Mouse (Mus musculus): ENCODE measurements around the gene Bloc1s4.
A peak's percentile ranks its signal among the peaks of the same experiment; 100 is the strongest.

The Bloc1s4 gene

DNA sequence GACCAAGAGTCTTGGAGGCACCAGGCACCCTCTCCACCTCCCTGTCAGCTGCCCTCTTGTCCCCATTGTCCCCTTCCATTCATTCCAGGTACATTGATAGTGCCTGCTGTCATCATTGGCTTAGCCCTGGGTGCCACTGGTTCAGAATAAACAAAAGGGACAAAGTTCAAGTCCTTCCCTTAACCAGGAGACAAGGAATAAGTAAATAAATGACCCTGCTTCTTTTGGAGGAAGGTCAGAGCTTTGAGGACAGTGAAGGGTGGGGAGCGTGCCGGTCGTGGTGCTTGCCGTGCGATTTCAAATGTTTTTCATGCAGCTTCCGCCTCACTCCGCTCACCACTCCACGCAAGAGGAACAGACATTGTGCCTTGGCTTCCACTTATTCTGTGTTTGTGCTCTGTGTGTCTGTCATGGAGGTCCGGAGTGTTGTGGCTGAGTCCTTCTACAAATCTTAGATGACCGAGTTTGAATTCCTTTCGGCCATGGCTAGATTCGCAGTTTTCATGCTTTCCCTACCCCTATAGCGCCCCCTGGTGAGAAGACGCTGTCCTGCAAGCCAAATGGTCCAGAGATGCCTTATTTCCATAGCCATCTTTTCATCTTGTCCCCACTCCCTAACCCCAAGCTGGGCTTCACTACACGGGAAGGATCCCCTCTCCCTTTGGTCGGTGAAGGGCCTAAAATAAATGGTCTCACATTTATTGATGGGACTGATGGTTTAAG lies 6.2 kb downstream of the Bloc1s4 start:
- peak; percentile 87 to 89 for DNase-seq (ENCODE audit: low spot score in 2 of 2)

DNA sequence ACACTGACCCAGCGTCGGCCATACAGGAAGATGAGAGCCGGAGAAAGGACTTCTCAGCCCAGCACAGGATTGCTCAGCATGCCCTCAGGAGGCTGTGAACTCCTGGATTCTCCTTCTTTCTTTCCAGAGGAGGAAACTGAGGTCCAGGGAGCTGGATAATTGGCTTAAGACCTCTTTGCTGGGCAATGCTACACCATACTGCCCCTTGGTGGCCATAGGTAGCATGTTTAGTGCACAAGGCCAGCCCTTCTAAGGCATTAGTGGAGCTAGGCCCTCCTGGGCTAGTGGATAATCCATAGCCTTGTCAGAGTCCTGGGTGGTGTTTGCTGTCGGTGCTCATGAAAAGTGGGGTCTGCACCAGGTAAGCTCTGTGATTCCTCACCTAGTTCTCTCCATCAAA lies 8.6 kb downstream of the Bloc1s4 start:
- no peak for DNase-seq (ENCODE audit: low spot score in 2 of 2)

DNA sequence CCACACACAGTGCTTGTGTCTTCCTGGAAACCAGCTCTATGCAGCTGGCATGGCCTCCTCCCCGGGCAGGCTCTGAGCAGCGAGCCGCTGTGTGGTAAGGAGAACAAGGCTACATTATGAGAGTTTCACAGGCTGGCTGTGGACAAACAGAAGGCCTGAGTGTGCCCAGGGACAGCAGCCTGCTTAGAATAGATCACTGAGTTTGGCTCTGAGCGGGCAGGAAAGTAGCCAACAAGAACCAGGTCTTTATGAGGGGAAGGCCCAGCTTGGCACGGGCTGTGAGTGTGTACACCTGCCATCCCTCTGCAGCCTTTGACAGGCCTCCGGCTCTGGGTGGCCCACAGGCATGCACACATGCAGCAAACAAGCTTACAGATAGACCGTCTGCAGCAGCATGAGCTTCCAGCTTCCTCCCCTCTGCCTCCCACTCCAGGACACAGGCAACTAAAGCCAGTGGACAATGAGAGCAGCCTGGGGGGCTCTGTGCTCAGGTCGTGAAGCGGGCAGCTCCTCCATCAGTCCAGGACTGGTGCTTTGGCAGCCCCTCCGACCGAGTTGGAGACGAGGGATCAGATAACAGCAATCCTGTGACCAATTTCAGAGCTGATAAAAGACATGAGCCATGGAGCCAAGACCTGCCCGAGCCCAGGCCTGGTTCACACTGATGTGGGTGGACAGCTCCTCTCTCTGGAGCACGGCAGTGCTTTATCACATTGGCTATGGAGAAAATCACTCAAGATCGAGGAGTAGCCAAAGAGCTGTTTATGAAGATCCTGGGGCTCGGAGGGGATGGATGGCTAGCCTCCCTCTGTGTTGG lies 9.4 kb downstream of the Bloc1s4 start:
- peak; percentile 30 to 39 for DNase-seq (ENCODE audit: low spot score in 2 of 2)

GRCm38 (mm10) chr5:36737765-36738164 lies 10.7 kb downstream of the Bloc1s4 start:
- no peak for DNase-seq (ENCODE audit: low spot score in 2 of 2)

- no peak for DNase-seq (ENCODE audit: low spot score in 2 of 2)
These were observed 12.4 kb downstream of the Bloc1s4 start for GRCm38 (mm10) chr5:36736009-36736408.

DNA sequence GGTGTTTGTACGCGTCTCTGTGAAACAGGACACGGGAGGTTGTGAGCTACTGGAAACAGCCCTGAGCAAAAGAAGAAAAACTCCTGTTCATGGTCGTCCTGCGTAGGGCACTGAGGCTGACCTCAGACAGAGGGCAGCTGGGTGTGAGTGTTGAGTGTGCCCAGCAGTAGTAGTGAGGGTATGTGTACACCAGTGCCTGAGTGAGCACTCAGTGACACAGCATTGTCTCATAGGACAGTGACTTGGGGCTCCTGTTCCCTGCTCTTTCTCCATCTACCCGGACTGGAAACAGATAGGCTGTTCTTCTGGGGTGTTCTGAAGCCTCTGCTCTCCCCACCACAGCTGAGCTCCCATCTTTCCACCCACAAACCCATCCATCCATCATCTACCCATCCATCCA lies 13.3 kb downstream of the Bloc1s4 start:
- no peak for DNase-seq (ENCODE audit: low spot score in 2 of 2)

GRCm38 (mm10) chr5:36733405-36733804 lies 15.0 kb downstream of the Bloc1s4 start:
- no peak for DNase-seq (ENCODE audit: low spot score in 2 of 2)

DNA sequence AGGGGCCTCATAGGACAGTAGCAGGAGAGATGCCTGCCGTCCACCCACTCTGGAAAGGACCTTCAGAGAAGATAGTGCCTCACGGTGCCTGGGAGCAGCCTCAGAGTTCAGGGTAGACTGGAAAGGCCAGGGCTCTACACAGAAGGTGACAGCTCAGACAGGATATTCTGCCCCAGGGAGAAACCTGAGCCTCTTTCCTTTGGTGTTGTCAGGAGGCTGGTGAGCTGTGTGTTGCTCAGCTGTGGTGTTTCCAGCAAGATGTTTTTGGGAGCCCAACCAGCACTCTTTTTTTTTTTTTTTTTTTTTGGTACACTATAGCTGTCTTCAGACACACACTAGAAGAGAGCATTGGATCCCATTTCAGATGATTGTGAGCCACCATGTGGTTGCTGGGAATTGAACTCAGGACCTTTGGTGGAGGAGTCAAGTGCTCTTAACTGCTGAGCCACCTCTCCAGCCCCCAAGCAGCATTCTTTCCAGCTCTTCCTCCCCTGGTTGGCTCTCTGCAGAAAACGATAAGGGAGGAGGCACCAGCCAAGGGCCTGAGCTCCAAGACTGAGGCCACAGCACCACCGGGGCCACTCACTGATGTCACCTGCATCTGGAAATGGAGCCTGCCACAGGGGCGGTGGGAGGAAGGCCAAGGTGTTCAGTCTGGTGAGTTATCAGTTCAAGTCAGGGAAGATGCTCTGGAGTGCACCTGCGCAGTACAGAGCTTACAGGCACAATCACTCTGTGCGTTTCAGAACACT lies 16.4 kb downstream of the Bloc1s4 start:
- DNase-seq (ENCODE audit: low spot score in 2 of 2), result no peak

GRCm38 (mm10) chr5:36730689-36731088 lies 17.8 kb downstream of the Bloc1s4 start:
- no peak for DNase-seq (ENCODE audit: low spot score in 2 of 2)

GRCm38 (mm10) chr5:36729923-36730322 lies 18.5 kb downstream of the Bloc1s4 start:
- DNase-seq (ENCODE audit: low spot score in 2 of 2), result no peak

GRCm38 (mm10) chr5:36729086-36729473 lies 19.4 kb downstream of the Bloc1s4 start:
- no peak for DNase-seq (ENCODE audit: low spot score in 2 of 2)

GRCm38 (mm10) chr5:36728403-36729085 lies 19.9 kb downstream of the Bloc1s4 start:
- no peak for DNase-seq (ENCODE audit: low spot score in 2 of 2)

DNA sequence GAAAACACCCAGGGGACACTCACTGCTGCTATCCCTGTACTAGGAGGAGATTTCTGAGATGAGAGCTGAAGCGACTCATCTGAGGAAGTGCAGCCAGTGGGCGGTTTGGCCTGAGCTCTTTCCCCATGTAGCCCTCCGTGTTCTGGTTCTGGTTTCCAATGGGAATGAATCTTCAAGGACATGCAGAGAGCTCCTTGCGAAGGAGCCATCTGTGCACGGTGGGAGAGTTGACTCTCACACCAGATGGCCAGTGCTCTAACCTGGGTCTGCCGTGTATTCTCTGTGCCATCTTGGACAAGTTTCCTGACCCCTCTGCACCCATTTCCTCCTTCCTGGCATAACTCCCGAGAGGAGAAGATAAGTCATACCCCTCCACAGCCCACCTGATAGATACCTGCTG lies 20.7 kb downstream of the Bloc1s4 start:
- no peak for DNase-seq (ENCODE audit: low spot score in 2 of 2)

DNA sequence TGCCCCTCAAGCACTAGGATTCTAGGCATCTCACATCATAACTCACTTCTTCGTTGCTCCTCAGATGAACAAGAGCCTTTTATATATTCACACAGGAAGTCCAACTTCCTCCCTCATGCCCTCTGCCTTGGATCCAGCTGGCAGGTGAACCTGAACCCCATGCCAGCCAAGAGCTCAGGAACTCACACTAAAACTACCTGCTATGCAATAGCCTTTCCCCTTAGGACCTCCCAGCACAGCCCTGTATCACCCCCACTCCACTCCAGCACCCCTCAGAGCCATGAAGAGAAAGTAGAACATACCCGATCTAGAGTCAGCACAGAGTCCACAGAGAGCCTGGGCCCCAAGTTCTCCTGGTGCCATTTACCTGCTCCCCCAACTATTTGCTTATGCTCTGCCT lies 21.3 kb downstream of the Bloc1s4 start:
- DNase-seq (ENCODE audit: low spot score in 2 of 2), result no peak

DNA sequence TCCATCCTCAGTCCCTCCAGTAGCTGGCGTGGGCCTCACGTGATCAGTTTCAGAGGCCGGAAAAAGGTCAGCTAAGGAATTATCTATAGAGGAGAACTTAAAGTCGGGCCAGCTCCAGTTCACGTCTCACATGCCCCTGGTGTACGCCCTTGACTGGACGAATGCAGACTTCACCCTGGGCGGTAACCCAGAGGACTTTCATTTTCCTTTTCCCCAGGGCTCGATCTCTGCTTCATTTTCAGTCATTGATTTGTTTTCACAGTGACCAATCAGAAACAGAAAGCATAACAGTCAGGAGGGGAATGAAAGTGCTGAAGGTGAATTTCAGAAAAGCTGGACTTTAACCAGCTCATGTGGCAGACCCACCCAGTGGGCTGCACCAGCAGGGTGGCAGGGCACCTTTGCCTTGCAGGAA lies 22.1 kb downstream of the Bloc1s4 start:
- no peak for DNase-seq (ENCODE audit: low spot score in 2 of 2)

GRCm38 (mm10) chr5:36725861-36726260 lies 22.6 kb downstream of the Bloc1s4 start:
- no peak for DNase-seq (ENCODE audit: low spot score in 2 of 2)

DNA sequence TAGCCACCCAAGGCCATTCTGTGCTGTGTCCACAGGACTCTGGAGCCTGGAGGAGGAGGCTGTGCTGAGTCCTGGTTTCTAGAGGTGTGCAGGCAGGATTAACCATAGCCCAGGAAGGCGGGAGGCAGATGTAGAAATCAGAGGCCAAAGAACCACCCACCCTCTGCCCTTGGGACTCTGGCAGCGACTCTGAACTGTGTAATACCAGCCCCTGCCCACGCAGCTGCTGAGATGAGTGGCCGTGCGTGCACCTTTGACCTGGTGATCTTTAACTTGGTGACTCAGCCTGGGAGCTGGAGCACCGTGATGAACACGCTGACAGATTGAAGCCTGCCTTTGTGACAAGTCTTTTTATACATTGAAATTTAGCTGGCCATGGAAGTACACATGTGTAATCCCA lies 24.2 kb downstream of the Bloc1s4 start:
- no peak for DNase-seq (ENCODE audit: low spot score in 2 of 2)

GRCm38 (mm10) chr5:36723356-36723755 lies 25.1 kb downstream of the Bloc1s4 start:
- DNase-seq (ENCODE audit: low spot score in 2 of 2), result no peak

DNA sequence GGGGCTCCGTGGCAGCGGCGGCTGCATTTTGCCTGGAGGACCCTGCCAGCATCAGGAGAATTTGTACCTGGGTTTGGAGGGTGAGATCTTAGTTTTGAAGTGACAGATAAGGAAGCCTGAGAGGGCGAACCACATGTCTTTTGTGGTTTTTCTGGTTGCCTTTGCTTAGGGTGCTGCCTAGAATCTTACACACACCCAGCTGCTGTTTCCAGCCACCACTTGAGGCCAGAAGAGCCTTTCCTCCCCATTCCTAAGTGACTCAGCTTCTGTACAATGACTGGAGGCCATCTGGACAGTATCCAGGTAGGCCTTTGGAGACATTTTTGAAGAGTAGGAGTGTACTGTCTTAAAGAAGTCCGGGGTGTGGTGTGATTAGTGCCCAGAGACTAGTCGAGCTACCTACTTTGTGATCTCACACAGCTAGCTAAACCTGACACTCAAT lies 26.0 kb downstream of the Bloc1s4 start:
- DNase-seq (ENCODE audit: low spot score in 2 of 2), result no peak

GRCm38 (mm10) chr5:36720710-36721375 lies 27.6 kb downstream of the Bloc1s4 start:
- DNase-seq (ENCODE audit: low spot score in 2 of 2), result no peak

GRCm38 (mm10) chr5:36720219-36720618 lies 28.2 kb downstream of the Bloc1s4 start:
- no peak for DNase-seq (ENCODE audit: low spot score in 2 of 2)

Measured in frontal cortex, postnatal 25 days (tissue).